Mouse (Mus musculus): ENCODE results near the gene BC025920. TPM values are rescaled to one million over a fixed set of nuclear protein-coding genes. Genes with fewer than 3 reads are reported as not detected.
A peak's percentile ranks its signal among the peaks of the same experiment; 100 is the strongest.

The BC025920 gene
- total RNA-seq (2012; rRNA removed) (1.5 and 2.3 TPM in 2 replicates), total RNA-seq (2014; rRNA removed) (1.4 and 1.7 TPM in 2 replicates), polyA plus RNA-seq (2012; ENCODE audit: insufficient read length, low read depth) (1.6 and 2.3 TPM in 2 replicates)

GRCm38 (mm10) chr10:81605974-81606751, at the start of gene BC025920:
BC025920 (plus strand) TSS chr10:81606270.
- Histone ChIP-seq H3K79me2 (replicated peaks; ENCODE audit: control insufficient read depth, extremely low read depth, insufficient read depth, poor library complexity, severe bottlenecking) (no peaks in the 10 kb centered on the region), H3K9ac (ENCODE audit: insufficient read depth, low read depth) (peak within 1 kb of the TSS; percentile 62), H3K27me3 (replicated peaks) (peaks cover 11% of the 10 kb centered on the region), H3K4me1 (ENCODE audit: control insufficient read depth in 1 of 2, insufficient read depth in 2 of 2) (peaks cover 13 to 27% of the 10 kb centered on the region in 2 experiments), H3K4me3 (replicated peaks in 1 of 3; ENCODE audit: low read depth in 2 of 3, low read length in 2 of 3, poor library complexity in 1 of 3) (peak within 1 kb of the TSS; percentile 68 to 86 (median 70)), H3K36me3 (replicated peaks in 1 of 2; ENCODE audit: control insufficient read depth in 1 of 2, insufficient read depth in 1 of 2, low read length in 1 of 2) (peaks cover 6 to 27% of the 10 kb centered on the region in 2 experiments), H3K27ac (ENCODE audit: insufficient read depth, low read depth) (peak within 1 kb of the TSS; percentile 65), H3K9me3 (replicated peaks; ENCODE audit: low read length) (no peaks in the 10 kb centered on the region), H3K4me2 (ENCODE audit: insufficient read depth, low read depth, poor library complexity, severe bottlenecking) (peak within 1 kb of the TSS; percentile 91)
- in situ Hi-C loops (cut with MboI; ENCODE audit: low pct_ligation_motif_present, low pct_unique_long_range_greater_than_20kb, low sequenced_read_pairs) (loop anchor here (10.0 kb wide), 1 partner anchor 111 kb away; the partner anchor contains the start of gene Ncln), dilution Hi-C loops (cut with MboI; ENCODE audit: extremely low pct_ligation_motif_present, extremely low pct_unique_long_range_greater_than_20kb, low sequenced_read_pairs) (no loop called here)
- TF ChIP-seq MXI1 (IDR thresholded peaks at IDR 0.05; ENCODE audit: low read depth, low read length) (peak; percentile 91), HCFC1 (IDR thresholded peaks at IDR 0.05; ENCODE audit: low read depth, low read length) (peak; percentile 90), ETS1 (conservative IDR thresholded peaks at IDR 0.05; ENCODE audit: low read depth, low read length) (no peak), JUN (IDR thresholded peaks at IDR 0.05; ENCODE audit: insufficient read depth, low read depth, low read length) (no peak), KAT2A (IDR thresholded peaks at IDR 0.05; ENCODE audit: insufficient replicate concordance, low read length) (peak; percentile 72; the same call in 1 of the 2 replicates), TBP (conservative IDR thresholded peaks at IDR 0.05; ENCODE audit: low read depth, low read length) (peak; percentile 90), ZC3H11A (IDR thresholded peaks at IDR 0.05; ENCODE audit: low read depth, low read length) (no peak), NELFE (IDR thresholded peaks at IDR 0.05; ENCODE audit: low read depth, low read length) (peak; percentile 77), IRF4 (IDR thresholded peaks at IDR 0.05; ENCODE audit: low read depth, low read length) (no peak; the same call in 1 of the 2 replicates), EP300 (IDR thresholded peaks at IDR 0.05; ENCODE audit: low read length) (no peak), CHD1 (IDR thresholded peaks at IDR 0.05; ENCODE audit: low read depth, low read length) (no peak), CHD2 (IDR thresholded peaks at IDR 0.05; ENCODE audit: low read length) (peak; percentile 78), PAX5 (IDR thresholded peaks at IDR 0.05; ENCODE audit: low read length) (no peak), JUND (conservative IDR thresholded peaks at IDR 0.05; ENCODE audit: low read depth, low read length) (no peak), MAZ (IDR thresholded peaks at IDR 0.05; ENCODE audit: low read depth, low read length) (no peak), BHLHE40 (IDR thresholded peaks at IDR 0.05; ENCODE audit: low read depth, low read length) (peak; percentile 82), SIN3A (IDR thresholded peaks at IDR 0.05; ENCODE audit: low read length) (peak; percentile 83), USF2 (conservative IDR thresholded peaks at IDR 0.05; ENCODE audit: low read depth, low read length) (no peak), MYC (IDR thresholded peaks at IDR 0.05; ENCODE audit: low read depth, low read length) (peak; percentile 91), POLR2AphosphoS2 (IDR thresholded peaks at IDR 0.05; ENCODE audit: low read depth, low read length) (no peak), CTCF (conservative IDR thresholded peaks at IDR 0.05 in 1 of 2, IDR thresholded peaks at IDR 0.05 in 1 of 2; ENCODE audit: low read depth in 2 of 2, low read length in 2 of 2) (no peak), TCF12 (IDR thresholded peaks at IDR 0.05; ENCODE audit: low read depth, low read length) (peak; percentile 46; the same call in 1 of the 2 replicates), ZNF384 (IDR thresholded peaks at IDR 0.05; ENCODE audit: low read depth, low read length) (peak; percentile 73), MEF2A (IDR thresholded peaks at IDR 0.05; ENCODE audit: borderline replicate concordance, low read depth, low read length) (no peak), UBTF (IDR thresholded peaks at IDR 0.05; ENCODE audit: low read depth, low read length) (no peak), ZKSCAN1 (IDR thresholded peaks at IDR 0.05; ENCODE audit: borderline replicate concordance, low read depth, low read length) (no peak), POLR2A (IDR thresholded peaks at IDR 0.05; ENCODE audit: low read depth, low read length) (peak; percentile 79), NRF1 (IDR thresholded peaks at IDR 0.05; ENCODE audit: low read depth, low read length) (no peak), MAX (IDR thresholded peaks at IDR 0.05; ENCODE audit: low read length) (peak; percentile 95), USF1 (IDR thresholded peaks at IDR 0.05; ENCODE audit: low read depth, low read length) (no peak), E2F4 (IDR thresholded peaks at IDR 0.05; ENCODE audit: insufficient replicate concordance, low read depth, low read length) (no peak), MAFK (IDR thresholded peaks at IDR 0.05; ENCODE audit: insufficient replicate concordance, low read length) (no peak), GABPA (IDR thresholded peaks at IDR 0.05; ENCODE audit: insufficient replicate concordance, low read depth, low read length) (no peak), ELF1 (IDR thresholded peaks at IDR 0.05; ENCODE audit: low read depth, low read length) (peak; percentile 98)
- peak; percentile 99 for DNase-seq (ENCODE audit: extremely low read depth)

All from CH12.LX (cell line).